8 mouse cellular contexts compared by ENCODE assay signal in genomic region chr2:65441566-65441965, GRCm38 (mm10).
A peak's percentile ranks its signal among the peaks of the same experiment; 100 is the strongest.
DNase-seq lines count a peak whose midpoint lies in the region; ATAC-seq lines count a peak whose summit lies in the region.

No protein-coding gene starts in this region.

- H3K27me3 ChIP-seq in heart, embryonic 16.5 days (ENCODE audit: control insufficient read depth, insufficient read depth, low read length): no peaks in the 10 kb centered on the region

- H3K36me3 ChIP-seq in heart, embryonic 16.5 days (ENCODE audit: control insufficient read depth, insufficient read depth): no peaks in the 10 kb centered on the region

- H3K9me3 ChIP-seq in heart, embryonic 16.5 days (replicated peaks; ENCODE audit: control insufficient read depth, low read length): no peaks in the 10 kb centered on the region

- H3K4me3 ChIP-seq in heart, embryonic 16.5 days (ENCODE audit: low read length): no peak overlapping the region

- ATAC-seq in heart, embryonic 16.5 days (replicated peaks; ENCODE audit: extremely low read depth, insufficient read depth, low FRiP score): peak; percentile 72
- ATAC-seq in inflammation-experienced regulatory T-cells, adult 6 months: no peak

- intact Hi-C loops in left cerebral cortex, postnatal 10 days (cut with DNase I): no loop called here

- peak overlapping the region; percentile 31 for H3K4me2 ChIP-seq in heart, embryonic 16.5 days (ENCODE audit: low read depth, low read length)

- no peak overlapping the region for H3K9ac ChIP-seq in heart, embryonic 16.5 days (ENCODE audit: low read length)

- H3K27ac ChIP-seq in heart, embryonic 16.5 days (ENCODE audit: low read length): no peak overlapping the region

- peak; percentile 8 to 21 for DNase-seq in left cerebral cortex, postnatal 10 days (ENCODE audit: extremely low spot score in 1 of 2, low spot score in 2 of 2)
- DNase-seq in left cerebral cortex, adult 8-10 months (ENCODE audit: low spot score in 2 of 2): no peak
- DNase-seq in adrenal gland, adult 18-20 months (ENCODE audit: low spot score in 2 of 2): peak; percentile 6 to 18
- peak; percentile 40 to 55 for DNase-seq in layer of hippocampus, postnatal 14 days (ENCODE audit: low spot score in 2 of 2)
- DNase-seq in cerebellum, postnatal 4 days (ENCODE audit: low spot score in 2 of 2): no peak
- DNase-seq in c-Kit-positive CD71-positive TER-119-positive erythroid progenitor cells, embryonic 14.5 days (ENCODE audit: low spot score): no peak

- 13% methylated on average over 5 of the region's 5 CpGs for WGBS in heart, embryonic 16.5 days

- H3K4me1 ChIP-seq in heart, embryonic 16.5 days (ENCODE audit: control insufficient read depth, insufficient read depth, low read length): peaks cover 11% of the 10 kb centered on the region

Comparison
In these comparisons a context has a peak if more than half of its experiments do, and no peak if none do; other contexts are left out.
1. DNase-seq: peak in left cerebral cortex, postnatal 10 days (2 of 2), adrenal gland, adult 18-20 months (2 of 2) and layer of hippocampus, postnatal 14 days (2 of 2); none in left cerebral cortex, adult 8-10 months (0 of 2), cerebellum, postnatal 4 days (0 of 2) and c-Kit-positive CD71-positive TER-119-positive erythroid progenitor cells, embryonic 14.5 days (single experiment).